Mouse (Mus musculus): ENCODE data around the gene Ttc24. TPM values are rescaled to one million over a fixed set of nuclear protein-coding genes. Genes with fewer than 3 reads are reported as not detected.

Gene Ttc24
- polyA plus RNA-seq (2015; fragmentation: Nextera tagmentation; extraction: Ambion mirVana), result not detected in 2 replicates

- Histone ChIP-seq H3K4me3 (no peak within 1 kb of the TSS), H3K4me2 (replicated peaks) (no peak within 1 kb of the TSS), H3K9ac (no peak within 1 kb of the TSS), H3K9me3 (no peaks in the 10 kb centered on the region), H3K4me1 (peaks cover 16% of the 10 kb centered on the region), H3K27ac (no peak within 1 kb of the TSS), H3K36me3 (no peaks in the 10 kb centered on the region), H3K27me3 (no peaks in the 10 kb centered on the region)
- no peak for ATAC-seq (ENCODE audit: low FRiP score, low read depth)
- 71% methylated on average over 4 of the region's 4 CpGs for WGBS
Measured at GRCm38 (mm10) chr3:88078204-88078603, at the start of gene Ttc24. Gene Ttc24 (minus strand): TSS chr3:88078304.

- no peak overlapping the region for H3K9ac ChIP-seq
- H3K4me3 ChIP-seq, result no peak overlapping the region
- no peaks in the 10 kb centered on the region for H3K9me3 ChIP-seq
- H3K27ac ChIP-seq, result no peak overlapping the region
- WGBS, result 72% methylated on average over 3 of the region's 3 CpGs
- no peak for ATAC-seq (ENCODE audit: low FRiP score, low read depth)
- H3K36me3 ChIP-seq, result no peaks in the 10 kb centered on the region
- H3K27me3 ChIP-seq, result no peaks in the 10 kb centered on the region
- H3K4me2 ChIP-seq (replicated peaks), result no peak overlapping the region
- H3K4me1 ChIP-seq, result no peaks in the 10 kb centered on the region
Measured at GRCm38 (mm10) chr3:88127636-88128035, 49.5 kb upstream of the Ttc24 start.

- 92% methylated on average over 7 of the region's 7 CpGs for WGBS
- H3K36me3 ChIP-seq, result peaks cover 1% of the 10 kb centered on the region; the same call in 1 of the 2 replicates
- H3K9ac ChIP-seq, result no peak overlapping the region
- H3K27ac ChIP-seq, result no peak overlapping the region
- no peaks in the 10 kb centered on the region for H3K27me3 ChIP-seq
- H3K4me3 ChIP-seq, result no peak overlapping the region
- H3K4me1 ChIP-seq, result no peaks in the 10 kb centered on the region
- H3K9me3 ChIP-seq, result no peaks in the 10 kb centered on the region
- no peak for ATAC-seq (ENCODE audit: low FRiP score, low read depth)
- no peak overlapping the region for H3K4me2 ChIP-seq (replicated peaks)
Measured at GRCm38 (mm10) chr3:88126181-88126580, 48.1 kb upstream of the Ttc24 start.

- Histone ChIP-seq H3K9me3 (no peaks in the 10 kb centered on the region), H3K9ac (no peak overlapping the region), H3K27ac (no peak overlapping the region), H3K4me2 (replicated peaks) (no peak overlapping the region), H3K27me3 (no peaks in the 10 kb centered on the region), H3K4me1 (no peaks in the 10 kb centered on the region), H3K36me3 (peaks cover 11% of the 10 kb centered on the region), H3K4me3 (no peak overlapping the region)
- no peak for ATAC-seq (ENCODE audit: low FRiP score, low read depth)
- 69% methylated on average over 4 of the region's 4 CpGs for WGBS
Measured at GRCm38 (mm10) chr3:88125195-88125594, 47.1 kb upstream of the Ttc24 start.

GRCm38 (mm10) chr3:88121164-88122131, 43.3 kb upstream of the Ttc24 start:
- Histone ChIP-seq H3K9me3 (no peaks in the 10 kb centered on the region), H3K9ac (no peak overlapping the region), H3K4me3 (no peak overlapping the region), H3K4me1 (no peaks in the 10 kb centered on the region), H3K27ac (no peak overlapping the region), H3K27me3 (no peaks in the 10 kb centered on the region), H3K36me3 (peaks cover 48% of the 10 kb centered on the region), H3K4me2 (replicated peaks) (no peak overlapping the region)
- ATAC-seq (ENCODE audit: low FRiP score, low read depth), result no peak
- 74% methylated on average over 14 of the region's 14 CpGs for WGBS

- H3K4me1 ChIP-seq, result no peaks in the 10 kb centered on the region
- 88% methylated on average over 19 of the region's 19 CpGs for WGBS
- ATAC-seq (ENCODE audit: low FRiP score, low read depth), result no peak
- no peak overlapping the region for H3K9ac ChIP-seq
- peaks cover 59% of the 10 kb centered on the region for H3K36me3 ChIP-seq
- no peaks in the 10 kb centered on the region for H3K27me3 ChIP-seq
- H3K4me3 ChIP-seq, result no peak overlapping the region
- no peak overlapping the region for H3K4me2 ChIP-seq (replicated peaks)
- no peaks in the 10 kb centered on the region for H3K9me3 ChIP-seq
- H3K27ac ChIP-seq, result no peak overlapping the region
Measured at GRCm38 (mm10) chr3:88120117-88120651, 42.1 kb upstream of the Ttc24 start.

- peaks cover 97% of the 10 kb centered on the region for H3K36me3 ChIP-seq
- no peak for ATAC-seq (ENCODE audit: low FRiP score, low read depth)
- no peak overlapping the region for H3K9ac ChIP-seq
- H3K9me3 ChIP-seq, result no peaks in the 10 kb centered on the region
- no peak overlapping the region for H3K27ac ChIP-seq
- H3K27me3 ChIP-seq, result no peaks in the 10 kb centered on the region
- no peak overlapping the region for H3K4me3 ChIP-seq
- WGBS, result 96% methylated on average over 12 of the region's 12 CpGs
- no peaks in the 10 kb centered on the region for H3K4me1 ChIP-seq
- H3K4me2 ChIP-seq (replicated peaks), result no peak overlapping the region
Measured at GRCm38 (mm10) chr3:88114396-88114795, 36.3 kb upstream of the Ttc24 start.

GRCm38 (mm10) chr3:88109126-88109525, 31.0 kb upstream of the Ttc24 start:
- peaks cover 98% of the 10 kb centered on the region for H3K36me3 ChIP-seq
- no peak for ATAC-seq (ENCODE audit: low FRiP score, low read depth)
- no peak overlapping the region for H3K4me2 ChIP-seq (replicated peaks)
- H3K9ac ChIP-seq, result no peak overlapping the region
- no peaks in the 10 kb centered on the region for H3K9me3 ChIP-seq
- H3K4me3 ChIP-seq, result no peak overlapping the region
- 94% methylated on average over 6 of the region's 6 CpGs for WGBS
- H3K27me3 ChIP-seq, result no peaks in the 10 kb centered on the region
- no peaks in the 10 kb centered on the region for H3K4me1 ChIP-seq
- no peak overlapping the region for H3K27ac ChIP-seq

- Histone ChIP-seq H3K36me3 (peaks cover 99% of the 10 kb centered on the region), H3K27ac (no peak overlapping the region), H3K9me3 (no peaks in the 10 kb centered on the region), H3K27me3 (no peaks in the 10 kb centered on the region), H3K9ac (no peak overlapping the region), H3K4me3 (no peak overlapping the region), H3K4me1 (no peaks in the 10 kb centered on the region), H3K4me2 (replicated peaks) (no peak overlapping the region)
- ATAC-seq (ENCODE audit: low FRiP score, low read depth), result no peak
- WGBS, result 89% methylated on average over 4 of the region's 4 CpGs
Measured at GRCm38 (mm10) chr3:88106126-88106525, 28.0 kb upstream of the Ttc24 start.

- Histone ChIP-seq H3K27me3 (no peaks in the 10 kb centered on the region), H3K9ac (no peak overlapping the region), H3K4me2 (replicated peaks) (no peak overlapping the region), H3K4me1 (no peaks in the 10 kb centered on the region), H3K9me3 (no peaks in the 10 kb centered on the region), H3K27ac (no peak overlapping the region; the same call in 1 of the 2 replicates), H3K36me3 (peaks cover 94% of the 10 kb centered on the region), H3K4me3 (no peak overlapping the region)
- ATAC-seq (ENCODE audit: low FRiP score, low read depth), result no peak
- WGBS, result 82% methylated on average over 6 of the region's 6 CpGs
Measured at GRCm38 (mm10) chr3:88102611-88103010, 24.5 kb upstream of the Ttc24 start.

- H3K27ac ChIP-seq, result no peak overlapping the region; the same call in 1 of the 2 replicates
- no peaks in the 10 kb centered on the region for H3K9me3 ChIP-seq
- H3K4me1 ChIP-seq, result no peaks in the 10 kb centered on the region
- peaks cover 94% of the 10 kb centered on the region for H3K36me3 ChIP-seq
- WGBS, result 84% methylated on average over 6 of the region's 6 CpGs
- H3K9ac ChIP-seq, result no peak overlapping the region
- no peaks in the 10 kb centered on the region for H3K27me3 ChIP-seq
- no peak overlapping the region for H3K4me3 ChIP-seq
- ATAC-seq (ENCODE audit: low FRiP score, low read depth), result no peak
- no peak overlapping the region for H3K4me2 ChIP-seq (replicated peaks)
Measured at GRCm38 (mm10) chr3:88102196-88102595, 24.1 kb upstream of the Ttc24 start.

- no peak overlapping the region for H3K4me3 ChIP-seq
- H3K27me3 ChIP-seq, result no peaks in the 10 kb centered on the region
- H3K9ac ChIP-seq, result no peak overlapping the region
- no peaks in the 10 kb centered on the region for H3K9me3 ChIP-seq
- no peak overlapping the region; the same call in 1 of the 2 replicates for H3K27ac ChIP-seq
- 92% methylated on average over 7 of the region's 7 CpGs for WGBS
- ATAC-seq (ENCODE audit: low FRiP score, low read depth), result no peak
- peaks cover 94% of the 10 kb centered on the region for H3K36me3 ChIP-seq
- H3K4me2 ChIP-seq (replicated peaks), result no peak overlapping the region
- H3K4me1 ChIP-seq, result no peaks in the 10 kb centered on the region
Measured at GRCm38 (mm10) chr3:88101736-88102135, 23.6 kb upstream of the Ttc24 start.

Measured in limb, embryonic 13.5 days (tissue).